Mouse (Mus musculus): ENCODE measurements around the gene Arih2. TPM values are rescaled to one million over a fixed set of nuclear protein-coding genes. Genes with fewer than 3 reads are reported as not detected.

Gene Arih2
- polyA plus RNA-seq, 1 experiment from 2014 or later = 62.1 TPM

MicroRNA genes within 50 kb of the gene (microRNA counts, 519-probe panel; counts per million panel counts)
- microRNA mmu-miR-191 = 5,001 counts per million, percentile 55 among the panel's probes with 10 or more counts
- microRNA mmu-miR-425 = 3,691 counts per million, percentile 22 among the panel's probes with 10 or more counts

Small RNA genes within 50 kb of the gene (microRNA-seq; reads per million reads assigned to microRNA genes)
- gene Gm24083 (ENCODE audit: insufficient number of aligned reads) (not detected), gene Gm26298 (ENCODE audit: insufficient number of aligned reads) (not detected), gene Mir191 (ENCODE audit: insufficient number of aligned reads) (not detected), gene Mir425 (ENCODE audit: insufficient number of aligned reads) (2,317 reads per million, percentile 77 among the genes with 10 or more reads in this experiment)

Other genes starting within 250 kb of the Arih2 start
- gene Ccdc36, start 220.9 kb downstream of the Arih2 start, polyA plus RNA-seq (2014; fragmentation: Nextera tagmentation; extraction: Ambion mirVana) = 0.69 and 0.89 TPM in 2 replicates
- gene BC048562, start 212.9 kb downstream of the Arih2 start, polyA plus RNA-seq (2014; fragmentation: Nextera tagmentation; extraction: Ambion mirVana) = not detected in 2 replicates
- gene Ccdc71, start 188.9 kb downstream of the Arih2 start, polyA plus RNA-seq (2014; fragmentation: Nextera tagmentation; extraction: Ambion mirVana) = 42.5 and 45.2 TPM in 2 replicates
- 49.5 and 53.9 TPM in 2 replicates for gene Klhdc8b, start 187.8 kb downstream of the Arih2 start, polyA plus RNA-seq (2014; fragmentation: Nextera tagmentation; extraction: Ambion mirVana)
- 31.8 and 40.9 TPM in 2 replicates for gene Lamb2, start 169.7 kb downstream of the Arih2 start, polyA plus RNA-seq (2014; fragmentation: Nextera tagmentation; extraction: Ambion mirVana)
- gene Usp19, start 158.8 kb downstream of the Arih2 start, polyA plus RNA-seq (2014; fragmentation: Nextera tagmentation; extraction: Ambion mirVana) = 84.0 and 90.0 TPM in 2 replicates
- gene Qars, start 141.7 kb downstream of the Arih2 start, polyA plus RNA-seq (2014; fragmentation: Nextera tagmentation; extraction: Ambion mirVana) = 107 and 116 TPM in 2 replicates
- gene Qrich1, start 132.6 kb downstream of the Arih2 start, polyA plus RNA-seq (2014; fragmentation: Nextera tagmentation; extraction: Ambion mirVana) = 174 and 183 TPM in 2 replicates
- 197 and 199 TPM in 2 replicates for gene Impdh2, start 89.1 kb downstream of the Arih2 start, polyA plus RNA-seq (2014; fragmentation: Nextera tagmentation; extraction: Ambion mirVana)
- 50.1 and 53.2 TPM in 2 replicates for gene Ndufaf3, start 82.0 kb downstream of the Arih2 start, polyA plus RNA-seq (2014; fragmentation: Nextera tagmentation; extraction: Ambion mirVana)
- 176 and 195 TPM in 2 replicates for gene Dalrd3, start 79.5 kb downstream of the Arih2 start, polyA plus RNA-seq (2014; fragmentation: Nextera tagmentation; extraction: Ambion mirVana)
- 196 TPM in 2 replicates for gene Wdr6, start 70.6 kb downstream of the Arih2 start, polyA plus RNA-seq (2014; fragmentation: Nextera tagmentation; extraction: Ambion mirVana)
- 11.9 and 12.6 TPM in 2 replicates for gene P4htm, start 51.7 kb downstream of the Arih2 start, polyA plus RNA-seq (2014; fragmentation: Nextera tagmentation; extraction: Ambion mirVana)
- 22.6 and 26.0 TPM in 2 replicates for gene Slc25a20, start 12.7 kb upstream of the Arih2 start, polyA plus RNA-seq (2014; fragmentation: Nextera tagmentation; extraction: Ambion mirVana)
- 54.1 and 56.8 TPM in 2 replicates for gene Prkar2a, start 39.9 kb upstream of the Arih2 start, polyA plus RNA-seq (2014; fragmentation: Nextera tagmentation; extraction: Ambion mirVana)
- 96.6 and 108 TPM in 2 replicates for gene Ip6k2, start 134.4 kb upstream of the Arih2 start, polyA plus RNA-seq (2014; fragmentation: Nextera tagmentation; extraction: Ambion mirVana)
- 14.4 and 22.0 TPM in 2 replicates for gene Nckipsd, start 159.0 kb upstream of the Arih2 start, polyA plus RNA-seq (2014; fragmentation: Nextera tagmentation; extraction: Ambion mirVana)
- 6.9 and 9.4 TPM in 2 replicates for gene Celsr3, start 176.9 kb upstream of the Arih2 start, polyA plus RNA-seq (2014; fragmentation: Nextera tagmentation; extraction: Ambion mirVana)
- gene Slc26a6, start 203.9 kb upstream of the Arih2 start, polyA plus RNA-seq (2014; fragmentation: Nextera tagmentation; extraction: Ambion mirVana) = 12.6 and 12.7 TPM in 2 replicates

Measured in forebrain, embryonic 11.5 days (tissue).